Mouse (Mus musculus): ENCODE measurements at regions not wholly inside any gene's neighbourhood (a gene's known extent, or its start where the extent isn't known, plus 50 kb on each side); places are given as distances from the start of the nearest gene placed in this dataset.
"Not testable (repeated sequence)": the region's sequence is repeated elsewhere in the genome, so short reads cannot be mapped to it uniquely, and the experiment has no call there.

DNA sequence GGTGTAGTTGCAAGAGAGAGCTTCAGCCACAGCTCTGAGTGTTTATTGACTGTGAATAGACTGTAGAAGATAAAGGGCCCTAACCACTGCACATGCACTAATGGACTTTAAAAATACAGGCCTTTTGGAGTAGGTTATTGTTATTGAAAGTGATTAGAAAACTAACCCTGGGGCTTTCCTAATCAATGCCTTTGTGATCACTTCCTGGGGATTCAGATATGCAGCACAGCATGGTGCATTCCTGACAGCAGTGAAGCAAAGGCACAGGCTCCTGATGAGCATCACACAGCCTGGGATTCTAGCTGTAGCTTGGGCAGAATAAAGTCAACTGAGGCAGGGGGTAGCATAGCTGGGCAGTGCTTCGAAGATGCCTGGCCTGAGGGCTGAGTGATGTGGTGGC, 87.3 kb downstream of the Gm11077 start:
- DNase-seq (ENCODE audit: low spot score in 2 of 2) = no peak

DNA sequence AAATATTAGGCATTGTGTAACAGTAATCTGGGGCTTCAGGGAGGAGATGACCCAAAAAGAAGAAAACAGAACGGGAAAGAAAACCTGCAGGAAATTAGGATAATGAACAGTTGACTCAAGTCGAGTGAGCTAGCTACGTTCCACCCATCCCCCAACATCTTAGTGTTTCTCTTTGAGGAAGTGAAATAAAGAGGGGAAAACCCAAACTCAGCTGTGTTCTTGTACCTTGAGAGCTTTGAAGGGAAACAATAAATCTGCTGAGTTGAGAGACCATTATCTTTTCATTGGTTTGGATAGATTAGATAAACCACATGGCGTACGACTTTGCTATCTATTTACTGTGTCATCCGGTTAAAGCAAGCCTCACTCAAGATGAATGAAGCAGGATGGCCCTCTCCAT, 87.7 kb downstream of the Gm11077 start:
- DNase-seq (ENCODE audit: low spot score in 2 of 2) = no peak

DNA sequence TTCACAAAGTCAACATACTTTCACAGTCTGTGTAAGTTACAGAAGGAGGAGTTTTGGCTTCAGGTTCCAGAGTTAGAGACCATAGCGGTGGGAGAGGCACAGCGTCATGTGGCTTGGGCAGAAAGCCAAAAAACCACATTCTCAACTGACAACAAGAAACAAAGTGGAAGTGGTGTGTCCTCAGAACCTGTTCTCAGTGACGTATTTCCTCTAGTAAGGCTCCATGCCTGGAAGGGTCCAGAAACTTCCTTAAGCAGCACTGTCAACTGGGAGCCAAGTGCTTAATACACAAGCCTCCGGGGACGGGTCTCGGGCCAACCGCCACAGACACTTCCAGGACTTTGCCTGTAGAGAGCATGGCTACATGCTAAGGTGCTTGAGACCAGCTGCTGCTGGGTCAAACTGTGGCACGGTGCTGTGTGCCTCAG, 90.4 kb downstream of the Gm11077 start:
- no peak for DNase-seq (ENCODE audit: low spot score in 2 of 2)

DNA sequence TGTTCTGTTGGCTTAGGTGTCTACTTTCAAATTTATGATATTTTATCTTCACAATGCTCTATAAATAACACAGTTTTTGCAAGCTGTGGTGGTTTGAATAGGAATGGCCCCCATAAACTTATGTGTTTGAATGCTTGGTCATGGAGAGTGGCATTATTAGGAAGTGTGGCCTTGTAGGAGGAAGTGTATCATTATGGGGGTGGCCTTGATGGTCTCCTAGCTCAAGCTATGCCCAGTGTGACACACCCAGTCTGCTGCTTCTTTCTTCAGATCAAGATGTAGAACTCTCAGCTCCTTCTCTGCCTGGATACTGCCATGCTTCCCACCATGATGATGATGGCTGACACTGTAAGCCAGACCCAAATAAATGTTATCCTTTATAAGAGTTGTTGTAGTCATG, 97.4 kb downstream of the Gm11077 start:
- no peak for DNase-seq (ENCODE audit: low spot score in 2 of 2)

DNA sequence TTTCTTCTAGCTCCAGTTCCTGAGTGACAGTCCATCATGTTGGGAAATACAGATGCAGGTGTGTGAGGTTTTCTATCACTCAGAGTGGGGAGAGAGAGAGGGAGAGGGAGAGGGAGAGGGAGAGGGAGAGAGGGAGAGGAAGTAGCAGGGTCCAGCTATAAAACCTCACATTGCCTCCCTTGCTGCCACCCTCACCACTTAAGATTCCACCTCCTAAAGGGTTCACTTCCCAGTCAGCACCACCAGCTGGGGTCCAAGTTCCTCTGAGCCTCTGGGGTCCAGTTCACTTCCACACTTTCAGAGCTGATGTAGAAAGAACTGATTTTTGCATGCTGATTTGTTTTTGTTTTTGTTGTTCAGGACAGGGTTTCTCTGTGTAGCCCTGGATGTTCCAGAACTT, 98.6 kb downstream of the Gm11077 start:
- no peak for DNase-seq (ENCODE audit: low spot score in 2 of 2)

DNA sequence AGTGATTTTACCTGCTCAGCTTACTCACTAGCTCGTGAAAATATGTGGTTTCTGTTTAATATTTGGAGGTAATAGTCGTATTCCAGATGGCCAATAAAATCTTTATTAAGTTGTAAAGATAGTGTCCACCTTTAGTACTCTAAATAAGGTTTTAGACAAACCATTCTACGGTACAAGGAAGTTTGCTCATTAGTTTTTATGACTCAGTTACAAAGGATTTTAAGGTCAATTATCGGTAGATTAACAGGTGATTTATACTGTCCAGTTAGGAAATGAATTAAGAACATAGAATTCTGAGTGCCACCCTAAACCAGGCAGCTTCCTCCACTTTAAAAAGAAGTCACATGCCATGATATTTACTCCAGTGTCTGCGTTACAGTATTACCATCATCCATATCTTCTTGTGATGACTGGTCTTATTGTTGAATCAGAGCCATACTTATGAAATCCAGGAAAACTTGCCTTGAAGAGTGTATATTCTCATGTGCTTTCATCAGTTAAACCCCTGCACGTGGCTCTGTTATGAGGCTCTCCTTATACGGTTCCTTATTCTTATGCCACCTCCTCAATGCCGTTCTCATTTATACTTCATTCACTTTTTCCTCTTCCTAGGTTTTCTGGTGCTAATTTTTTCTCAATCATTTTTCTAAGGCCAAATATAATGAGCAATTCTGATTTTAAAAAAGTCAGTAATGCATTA, 114.4 kb downstream of the Gm11077 start:
- DNase-seq (ENCODE audit: low spot score in 2 of 2) = no peak

DNA sequence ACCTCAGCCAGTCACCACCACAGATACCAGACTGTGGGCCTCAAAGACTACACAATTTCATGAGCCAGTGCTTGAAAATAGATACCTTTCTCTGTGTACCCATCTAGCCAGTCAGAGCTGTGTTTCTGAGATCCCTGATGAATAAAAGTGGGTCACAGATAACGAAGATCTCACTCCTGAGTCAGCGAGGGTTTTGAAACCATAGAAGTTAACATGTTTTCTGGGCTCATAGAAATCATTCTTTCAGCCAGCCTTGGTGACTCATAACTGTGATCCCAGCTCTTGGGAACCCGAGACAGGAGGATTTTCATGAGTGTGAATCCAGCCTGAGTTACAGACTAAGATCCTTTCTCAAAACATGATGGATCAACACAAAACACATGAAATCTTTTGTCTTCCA, 118.1 kb downstream of the Gm11077 start:
- DNase-seq (ENCODE audit: low spot score in 2 of 2) = no peak

DNA sequence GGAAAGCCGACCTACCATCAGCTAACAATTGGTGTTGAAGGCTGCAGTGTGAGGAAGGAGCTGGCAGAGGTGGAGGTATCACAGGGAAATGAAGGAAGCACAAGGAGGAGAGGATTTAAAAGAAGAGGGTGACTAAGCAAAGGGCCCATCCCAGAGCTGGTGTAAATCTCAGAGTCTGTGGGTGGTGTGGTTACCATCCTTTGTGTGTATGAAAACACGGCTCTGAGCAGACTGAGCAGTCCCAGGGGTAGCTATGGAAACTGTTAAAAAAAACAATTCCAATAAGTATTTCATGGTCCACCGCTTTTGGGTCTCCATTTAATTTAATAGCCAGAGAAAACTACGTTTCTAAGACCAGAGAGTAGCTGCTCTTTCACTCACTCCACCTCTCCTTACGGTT, 123.3 kb downstream of the Gm11077 start:
- DNase-seq (ENCODE audit: low spot score in 2 of 2) = peak in 1 of 2 experiments; percentile 17

DNA sequence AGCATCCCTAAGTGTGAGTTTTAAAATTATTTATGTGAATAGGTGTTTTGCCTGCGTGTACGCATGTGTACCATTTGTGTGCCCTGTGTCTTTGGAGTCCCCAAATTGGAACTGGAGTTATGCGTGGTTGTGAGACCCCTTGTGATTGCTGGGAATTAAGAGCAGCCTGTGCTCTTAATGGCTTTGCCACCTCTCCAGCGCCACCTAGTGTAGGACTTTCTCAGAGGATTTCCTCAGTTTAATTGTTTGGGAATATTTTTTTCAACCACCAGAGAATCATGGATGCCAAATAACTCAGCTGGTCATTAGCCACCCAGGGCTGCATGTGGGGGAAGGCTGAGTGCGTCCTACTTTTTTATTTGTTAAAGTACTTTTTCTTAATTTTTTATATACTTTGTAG, 124.4 kb downstream of the Gm11077 start:
- no peak for DNase-seq (ENCODE audit: low spot score in 2 of 2)

DNA sequence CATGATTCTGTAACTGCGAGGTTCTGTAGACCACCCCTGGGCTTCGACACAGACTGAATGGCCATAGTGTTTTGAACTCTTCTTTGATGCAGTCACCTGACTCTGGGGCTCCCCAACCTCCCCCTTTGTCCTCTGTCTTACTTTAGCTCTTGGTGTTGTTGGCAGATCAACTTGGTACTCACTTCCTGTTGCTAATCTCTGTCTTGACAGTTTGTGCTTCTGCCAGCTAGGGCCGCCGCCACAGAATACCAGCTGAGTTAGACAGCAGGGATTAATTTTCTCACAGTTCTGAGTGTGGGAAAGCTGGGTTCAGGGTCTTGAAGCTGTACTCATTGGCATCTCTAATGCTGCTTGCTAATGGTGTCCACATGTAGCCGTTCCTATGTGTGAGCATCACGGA, 125.6 kb downstream of the Gm11077 start:
- DNase-seq (ENCODE audit: low spot score in 2 of 2) = no peak

DNA sequence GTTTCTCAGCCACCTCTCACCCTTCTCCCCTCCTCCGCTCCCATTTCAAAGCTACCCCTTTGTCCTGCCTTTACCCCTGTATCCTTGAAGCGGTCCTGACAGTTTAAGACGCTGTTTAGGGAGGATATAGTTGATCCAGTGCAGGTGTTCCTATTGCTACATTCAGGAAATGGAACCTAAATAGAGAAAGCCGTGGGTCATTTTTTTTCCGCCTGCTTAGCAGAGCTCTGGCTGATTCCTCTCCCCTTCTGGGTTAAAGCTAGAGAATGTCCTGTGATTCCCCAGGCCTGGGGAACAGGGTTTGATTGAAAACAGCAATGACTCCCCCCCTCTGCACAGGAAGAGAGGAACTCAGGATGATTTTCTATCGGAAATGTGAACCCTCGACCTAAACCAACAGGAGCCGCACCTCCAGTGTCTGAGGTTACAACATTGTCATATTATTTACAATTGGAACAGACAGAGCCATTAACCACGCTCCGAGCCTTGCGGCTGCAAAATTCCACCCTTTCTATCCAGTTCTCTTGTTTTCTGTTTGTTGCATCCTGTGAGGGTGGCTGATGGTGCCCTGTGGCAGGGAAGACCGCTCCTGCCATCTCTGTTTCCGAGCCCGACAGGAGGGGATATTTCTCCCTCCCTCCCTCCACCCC, 127.5 kb downstream of the Gm11077 start:
- no peak for DNase-seq (ENCODE audit: low spot score in 2 of 2)

DNA sequence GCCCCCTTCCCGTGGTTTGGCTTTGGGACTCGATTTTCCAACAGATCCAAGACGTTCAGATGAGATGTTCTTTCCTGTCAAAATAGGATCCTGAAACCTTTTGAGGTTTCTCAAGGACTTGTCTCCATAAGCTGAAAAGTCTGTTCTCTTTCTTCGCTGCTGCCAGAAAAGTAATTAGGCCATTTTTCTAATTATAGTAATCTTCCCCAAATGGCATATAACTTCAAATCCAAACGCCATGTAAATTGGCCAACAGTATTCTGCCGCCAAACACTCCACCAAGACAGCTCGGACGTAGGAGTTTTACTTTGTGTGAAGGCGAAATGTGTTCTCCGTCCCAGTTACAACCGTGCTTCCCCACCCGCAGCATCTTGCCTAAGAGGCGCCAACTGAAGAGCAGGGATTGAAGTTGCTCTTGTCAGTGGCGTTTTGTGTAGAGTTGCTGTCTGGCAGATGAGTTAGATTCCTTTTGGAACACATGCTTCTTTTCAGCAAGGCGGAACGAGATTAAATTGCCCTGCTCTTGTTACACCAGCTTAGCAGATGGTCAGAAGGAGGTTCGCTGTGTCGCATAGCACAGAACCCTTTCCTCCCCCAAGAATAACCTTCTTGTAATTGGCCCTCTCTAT, 128.1 kb downstream of the Gm11077 start:
- peak; percentile 49 to 68 for DNase-seq (ENCODE audit: low spot score in 2 of 2)

DNA sequence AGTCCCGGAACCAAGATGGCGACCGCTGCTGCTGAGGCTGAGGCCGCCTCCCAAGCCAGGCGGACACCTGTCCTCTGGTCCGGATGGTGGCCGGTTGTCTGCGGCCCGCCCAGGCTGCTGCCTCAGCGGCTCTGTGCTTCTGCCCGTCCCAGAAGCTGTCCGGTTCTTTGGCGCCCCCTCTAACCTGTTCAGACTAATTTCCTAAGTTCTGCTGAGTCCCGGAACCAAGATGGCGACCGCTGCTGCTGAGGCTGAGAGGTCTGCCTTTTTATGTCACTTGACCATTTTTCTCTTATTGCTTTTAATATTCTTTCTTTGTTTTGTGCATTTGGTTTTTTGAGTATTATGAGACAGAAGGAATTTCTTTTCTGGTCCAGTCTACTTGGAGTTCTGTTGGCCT, 140.4 kb downstream of the Gm11077 start:
- DNase-seq (ENCODE audit: low spot score in 2 of 2) = not testable (repeated sequence)

DNA sequence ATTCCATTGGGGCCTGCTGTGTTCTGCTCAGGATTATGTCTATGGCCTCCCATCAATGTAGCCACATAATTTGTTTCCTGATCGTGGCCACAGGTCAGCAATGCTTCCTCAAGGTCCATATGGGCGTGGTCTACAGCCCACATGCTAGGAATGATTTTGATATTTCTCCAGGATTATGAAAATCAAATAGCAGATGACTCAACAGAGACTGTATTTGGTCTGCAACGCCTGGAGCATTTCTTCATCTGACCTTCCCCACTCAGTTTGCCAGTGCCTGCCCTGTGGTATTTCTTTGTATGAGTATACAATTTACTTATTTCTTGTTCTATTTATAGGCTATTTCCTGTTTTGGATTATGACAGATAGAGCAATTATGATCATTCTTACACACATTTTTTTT, 145.7 kb downstream of the Gm11077 start:
- no peak for DNase-seq (ENCODE audit: low spot score in 2 of 2)

DNA sequence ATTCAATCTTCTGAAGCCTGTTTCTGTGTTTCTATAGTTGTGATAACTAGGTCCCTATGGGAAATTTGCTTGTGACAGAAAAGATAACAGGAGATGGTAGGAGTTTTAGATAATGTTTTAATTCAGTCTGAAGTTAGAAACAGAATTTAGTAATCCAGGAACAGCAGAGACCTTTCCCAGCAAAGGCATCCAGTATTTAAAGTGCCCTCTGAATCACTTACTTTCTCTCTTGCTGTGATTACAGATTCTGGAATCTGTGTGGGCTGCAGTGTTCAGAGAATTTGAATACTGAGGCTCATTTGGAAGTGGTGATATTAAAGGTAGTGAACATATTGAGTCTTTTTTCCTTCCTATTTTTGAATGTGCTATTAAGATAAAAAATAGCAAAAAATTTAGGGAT, 154.6 kb downstream of the Gm11077 start:
- DNase-seq (ENCODE audit: low spot score in 2 of 2) = no peak

DNA sequence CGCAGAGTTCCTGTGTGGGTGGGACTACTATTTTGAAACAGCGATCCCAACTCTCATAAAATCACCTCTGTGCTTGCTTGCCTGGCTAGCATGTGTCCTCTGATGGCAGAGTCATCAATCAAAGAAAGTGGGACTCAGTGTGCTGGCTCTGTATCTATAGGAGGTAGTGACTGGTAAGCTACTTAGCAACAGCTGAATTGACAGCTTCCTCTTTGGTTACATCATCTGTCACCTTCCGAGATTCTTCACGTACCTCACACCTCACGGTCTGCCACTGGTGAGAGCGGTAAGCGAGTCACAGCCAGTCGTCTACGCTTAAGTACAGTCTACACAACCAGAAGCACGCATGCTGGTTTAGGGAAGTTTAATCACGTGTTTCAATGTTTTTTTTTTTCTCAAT, 159.5 kb downstream of the Gm11077 start:
- no peak for DNase-seq (ENCODE audit: low spot score in 2 of 2)

DNA sequence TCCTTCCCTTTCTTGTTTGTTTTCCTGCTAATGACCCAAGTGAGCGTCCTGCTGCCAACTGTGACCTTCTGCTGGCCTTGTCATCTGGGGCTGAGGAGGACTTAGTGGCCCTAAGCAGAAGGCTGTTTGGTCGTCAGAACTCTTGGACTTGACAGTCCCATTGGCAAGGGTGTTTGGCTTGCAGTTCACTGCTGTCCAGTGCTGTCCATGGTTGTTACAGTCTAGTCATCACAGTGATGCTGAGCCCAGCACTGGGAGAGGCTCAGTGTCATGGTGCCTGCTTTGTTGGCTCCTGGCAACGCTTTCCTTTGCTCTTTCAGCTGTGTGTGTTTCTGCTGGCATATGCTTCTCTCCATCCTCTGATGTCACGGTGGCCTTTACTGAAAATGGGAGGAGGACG, 161.0 kb downstream of the Gm11077 start:
- no peak for DNase-seq (ENCODE audit: low spot score in 2 of 2)

DNA sequence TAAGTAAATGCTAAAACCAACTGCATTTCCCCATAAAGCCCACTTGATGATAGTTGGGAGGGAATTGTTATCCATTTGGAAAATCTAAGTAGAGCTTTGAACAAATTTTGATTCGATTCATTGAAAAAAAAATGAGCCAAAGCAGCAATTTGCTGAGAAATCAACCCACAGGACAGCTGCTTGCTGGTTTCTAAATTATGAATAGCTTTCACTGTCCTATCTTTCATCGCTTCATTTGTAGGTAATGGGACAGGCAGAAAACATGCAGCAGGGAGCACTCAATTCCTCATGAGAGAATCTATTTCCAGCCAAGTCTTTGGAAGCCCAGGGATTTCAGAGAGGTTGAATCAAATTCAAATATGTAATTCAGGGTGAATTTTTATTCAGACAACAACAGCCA, 161.5 kb downstream of the Gm11077 start:
- no peak for DNase-seq (ENCODE audit: low spot score in 2 of 2)

DNA sequence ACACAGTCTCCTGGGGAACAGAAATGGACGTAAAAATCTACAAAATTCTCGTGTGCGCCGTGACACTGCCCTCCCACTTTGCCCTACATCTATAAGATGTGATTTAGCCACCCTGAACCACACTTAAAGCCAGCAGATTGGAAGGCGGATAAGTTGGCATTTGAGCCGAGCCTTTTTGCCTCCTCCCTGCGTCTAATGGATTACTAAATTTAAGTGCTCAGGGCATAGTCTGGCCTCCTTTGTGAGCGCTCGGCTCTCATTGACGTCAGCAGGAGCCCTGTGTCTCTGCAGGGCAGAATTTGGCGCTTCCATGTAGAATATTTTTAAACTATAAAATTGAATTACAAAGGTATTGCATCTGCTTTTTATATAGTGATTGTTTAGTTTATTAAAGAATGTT, 165.4 kb downstream of the Gm11077 start:
- no peak for DNase-seq (ENCODE audit: low spot score in 2 of 2)

DNA sequence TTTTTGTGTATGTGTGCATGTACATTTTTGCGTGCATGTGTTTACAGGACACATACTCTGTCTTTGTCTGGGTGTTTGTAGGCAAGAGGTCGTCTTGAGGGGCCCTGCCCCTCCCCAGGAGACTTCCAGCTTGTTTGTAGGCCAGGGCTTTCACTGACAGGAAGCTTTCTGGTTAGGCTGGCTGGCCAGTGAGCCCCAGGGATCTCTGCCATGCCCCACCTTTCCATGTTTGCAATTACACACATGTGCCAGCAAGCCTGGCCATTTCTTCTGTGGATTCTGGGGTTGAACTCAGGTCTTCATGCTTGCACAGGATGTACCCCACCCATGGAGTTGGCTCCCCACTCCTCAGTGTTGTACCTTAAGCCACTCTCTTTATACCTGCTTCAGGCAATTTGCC, 166.4 kb downstream of the Gm11077 start:
- DNase-seq (ENCODE audit: low spot score in 2 of 2) = no peak

DNA sequence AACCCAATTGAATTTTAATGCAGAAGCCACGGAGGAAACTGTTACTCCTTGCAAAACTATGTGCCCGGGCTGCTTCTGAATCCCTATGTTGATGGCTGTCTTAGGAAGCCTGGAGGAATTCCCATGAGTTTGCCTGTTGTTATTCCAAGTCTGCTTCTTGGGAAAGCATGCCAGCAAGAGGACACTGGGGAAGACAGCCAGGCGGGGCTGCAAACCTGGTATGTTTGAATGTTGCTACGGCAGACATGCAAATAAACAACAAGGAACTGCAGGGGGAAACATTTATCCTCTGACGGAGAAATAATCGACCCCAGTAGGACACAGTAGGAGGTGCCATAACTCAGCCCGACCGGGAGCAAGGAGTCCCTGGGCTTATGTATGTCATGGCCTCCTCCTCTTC, 168.0 kb downstream of the Gm11077 start:
- DNase-seq (ENCODE audit: low spot score in 2 of 2) = no peak

DNA sequence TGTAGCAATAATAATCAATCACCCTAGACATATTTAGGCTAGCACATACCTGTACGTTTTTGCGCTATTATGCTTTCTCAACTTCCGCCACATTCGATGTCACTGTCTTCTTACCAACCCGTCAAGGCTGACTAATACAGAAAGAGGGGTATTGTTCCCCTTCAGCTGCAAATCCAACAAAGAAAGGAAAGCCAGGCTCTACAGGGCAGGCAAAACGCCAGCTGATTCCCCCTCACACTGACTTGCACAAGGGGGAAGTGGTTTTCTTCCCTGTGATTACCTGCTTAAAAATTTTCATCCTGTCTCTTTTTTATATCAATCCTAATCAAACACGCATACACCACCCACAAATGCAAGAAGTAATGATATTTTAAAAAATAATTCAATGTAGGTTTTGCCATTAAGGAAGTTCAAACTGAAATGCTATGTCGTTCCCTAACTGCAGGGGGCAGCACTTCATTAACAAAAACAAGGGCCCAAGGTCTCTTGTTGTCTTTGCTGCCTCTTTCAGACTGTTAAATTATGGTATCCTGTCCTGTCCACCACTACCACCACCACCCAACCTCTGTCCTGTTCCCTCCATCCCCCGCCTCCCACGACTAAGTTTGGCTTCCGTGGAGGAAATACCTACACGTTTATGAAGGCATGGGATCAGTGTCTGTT, 195.4 kb downstream of the Gm11077 start:
- peak in 1 of 2 experiments; percentile 7 for DNase-seq (ENCODE audit: low spot score in 2 of 2)

DNA sequence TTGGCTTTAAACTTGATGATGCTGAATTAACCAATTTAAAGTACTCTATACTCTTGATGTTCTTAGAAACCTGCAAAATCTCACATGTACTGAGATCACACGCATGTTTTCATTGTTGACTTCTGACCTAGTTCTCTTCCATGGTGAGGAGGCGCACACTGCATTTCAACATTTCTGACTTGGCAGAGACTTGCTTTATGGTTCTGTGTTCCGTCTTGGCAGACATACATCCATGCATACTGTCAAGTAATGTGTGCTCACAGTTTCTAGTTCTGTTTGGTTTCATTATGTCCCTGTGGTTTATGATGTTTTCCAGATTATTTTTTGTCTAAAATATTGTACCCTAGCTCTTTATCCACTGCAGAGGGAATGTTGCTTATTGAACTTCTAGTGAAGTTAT, 198.5 kb downstream of the Gm11077 start:
- no peak for DNase-seq (ENCODE audit: low spot score in 2 of 2)
